Mouse (Mus musculus) mouse trophoblast stem cell (cell line): ENCODE results near the gene Chst3.
"Not testable (repeated sequence)": the region's sequence is repeated elsewhere in the genome, so short reads cannot be mapped to it uniquely, and the experiment has no call there.

Experiments used
- in situ Hi-C, 2 experiments: fragments of 300-500 bp; cut with MseI, MboI; formaldehyde crosslinking; loops; 2 replicates in 1 of 2; 3 replicates in 1 of 2; pipeline ENCODE4 v1.15.1; 2025

Gene Chst3

DNA sequence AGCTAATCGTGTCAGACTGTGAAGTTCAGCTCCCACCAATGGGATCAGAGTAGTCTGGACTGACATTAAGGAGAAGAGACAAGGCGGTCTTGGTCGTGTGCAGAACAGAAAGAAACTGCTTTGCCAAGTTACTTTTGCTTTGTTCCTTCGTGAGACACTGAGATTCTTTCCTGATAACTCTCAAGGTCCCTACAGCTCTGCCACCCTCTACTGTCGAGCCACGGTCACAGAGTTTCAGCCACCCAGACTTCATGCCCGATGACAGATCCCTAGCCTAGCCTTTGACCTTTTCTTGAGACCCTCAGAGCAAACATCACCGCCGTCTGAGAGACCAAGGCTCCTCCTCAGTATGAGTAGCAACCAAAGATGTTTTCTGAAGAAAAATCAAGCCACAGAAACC lies 14.9 kb upstream of the Chst3 start:
- in situ Hi-C loops, result no loop called here

DNA sequence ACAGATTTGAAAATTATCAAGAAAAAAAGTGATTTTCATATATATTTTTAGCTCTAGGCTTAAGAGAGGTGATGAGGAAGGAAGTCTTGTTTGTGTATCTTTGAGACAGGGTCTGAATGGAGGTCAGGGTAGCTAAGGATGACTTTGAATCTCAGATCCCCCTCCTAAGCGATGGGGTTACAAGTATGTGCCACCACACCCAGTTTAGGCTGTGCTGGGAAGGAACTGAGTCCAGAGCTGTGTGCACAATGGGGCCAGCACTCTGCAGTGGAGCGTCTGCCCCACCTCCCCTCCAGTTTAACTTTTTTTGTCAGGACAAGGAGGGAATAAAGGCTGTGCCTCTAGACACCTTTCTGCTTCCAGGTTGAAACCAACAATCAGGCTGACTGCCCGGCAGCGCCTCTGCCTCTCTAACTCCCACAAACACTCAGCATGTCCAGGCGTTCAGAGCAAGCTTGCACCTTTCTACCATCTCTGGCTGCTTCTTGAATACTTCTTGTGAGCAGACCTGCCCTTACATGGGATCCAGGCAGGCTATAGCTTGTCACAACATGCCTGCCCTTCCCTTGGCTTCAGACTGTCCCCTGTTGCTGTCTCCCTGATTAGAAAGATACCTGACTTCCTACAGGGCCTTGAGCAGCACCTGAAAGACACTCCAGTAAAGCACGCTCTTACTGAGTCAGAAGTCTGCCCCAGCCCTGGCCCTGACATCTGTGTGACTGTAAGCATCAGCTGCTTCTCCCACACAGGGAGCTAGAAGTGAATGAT lies 11.4 kb upstream of the Chst3 start:
- in situ Hi-C loops, result no loop called here

DNA sequence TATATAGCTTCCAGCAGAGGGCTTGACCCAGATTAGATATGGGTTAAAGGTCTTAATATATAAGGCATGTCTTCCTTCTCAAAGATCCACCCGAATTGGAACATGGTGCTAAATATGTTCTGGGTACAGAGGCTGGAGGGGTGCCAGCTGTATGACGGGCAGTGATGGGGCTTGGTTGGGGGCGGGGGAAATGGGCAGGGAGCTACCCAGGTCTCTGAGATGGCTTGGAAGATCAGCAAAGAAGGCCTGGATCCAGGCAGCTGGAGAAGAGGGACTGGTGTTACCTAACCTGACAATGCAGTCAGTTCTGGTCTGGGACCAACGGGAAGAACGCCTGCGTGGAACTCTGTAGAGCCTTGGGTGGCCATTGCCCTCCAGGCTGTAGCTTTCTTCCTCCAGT lies 10.1 kb upstream of the Chst3 start:
- in situ Hi-C loops, result no loop called here

DNA sequence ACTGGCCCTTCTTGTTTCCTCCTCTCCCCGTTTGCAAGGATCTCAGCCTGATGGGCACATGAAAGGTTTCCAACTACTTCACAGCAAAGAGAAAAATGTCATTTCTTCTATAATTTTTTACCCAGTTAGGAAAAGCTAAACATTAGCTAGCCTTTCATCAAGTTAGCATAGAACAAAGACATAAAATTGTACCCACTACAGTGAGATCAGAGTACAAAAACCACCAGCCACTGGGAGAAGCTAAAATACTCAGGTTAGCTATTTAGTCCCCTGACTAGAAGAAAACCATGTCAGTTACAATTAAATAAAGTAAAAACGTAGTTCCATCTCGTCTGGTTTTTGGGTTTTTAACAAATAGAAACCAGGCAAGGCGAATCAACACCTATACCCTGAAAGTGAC lies 8.6 kb upstream of the Chst3 start:
- in situ Hi-C loops, result no loop called here

DNA sequence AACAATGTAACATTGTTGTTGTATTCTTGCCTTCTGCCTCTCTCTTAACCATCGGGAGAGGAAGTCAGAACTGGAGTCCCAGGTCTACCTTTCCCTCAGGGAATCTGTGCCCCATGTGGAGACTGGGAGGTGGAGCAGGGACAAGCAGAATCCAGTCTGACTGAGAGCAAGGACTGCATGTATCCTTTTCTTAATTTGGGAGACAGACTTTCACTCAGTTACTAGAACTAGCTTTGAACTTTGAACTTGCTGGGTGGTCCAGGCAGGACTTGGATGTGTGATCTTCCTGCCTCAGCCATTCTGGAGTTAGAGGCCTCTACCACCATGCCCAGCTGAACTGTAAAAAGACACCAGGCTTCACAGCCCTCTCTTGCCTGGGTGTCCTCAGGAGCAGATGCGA lies 5.5 kb upstream of the Chst3 start:
- in situ Hi-C loops, result no loop called here

DNA sequence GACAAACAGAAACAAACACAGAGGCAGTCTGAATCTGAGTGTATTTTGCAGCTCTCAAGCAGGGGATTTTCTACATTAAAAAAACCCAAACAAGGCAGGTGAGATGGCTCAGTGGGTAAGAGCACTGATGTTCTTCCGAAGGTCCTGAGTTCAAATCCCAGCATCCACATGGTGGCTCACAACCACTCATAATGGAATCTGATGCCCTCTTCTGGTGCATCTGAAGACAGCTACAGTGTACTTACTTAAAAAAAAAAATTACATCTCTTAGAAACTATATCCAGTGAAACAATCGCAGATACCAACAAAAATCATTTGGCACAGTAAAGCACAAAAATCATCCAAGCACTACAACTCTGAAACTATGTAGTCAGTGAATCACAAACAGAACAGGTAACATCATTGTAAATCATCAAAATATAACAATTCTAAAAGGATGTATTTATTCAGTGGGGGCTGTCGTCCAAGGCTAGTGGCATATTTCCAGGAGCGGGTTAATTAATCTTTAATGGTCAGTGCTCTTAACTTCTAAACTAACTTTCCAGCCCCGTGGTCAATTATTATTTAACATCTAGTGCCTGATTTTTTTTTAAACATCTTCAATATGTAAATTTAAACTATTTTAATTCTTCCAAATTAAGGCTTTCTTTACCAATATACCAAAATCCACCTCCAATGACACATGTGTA lies 2.7 kb upstream of the Chst3 start:
- in situ Hi-C loops, result not testable (repeated sequence)

DNA sequence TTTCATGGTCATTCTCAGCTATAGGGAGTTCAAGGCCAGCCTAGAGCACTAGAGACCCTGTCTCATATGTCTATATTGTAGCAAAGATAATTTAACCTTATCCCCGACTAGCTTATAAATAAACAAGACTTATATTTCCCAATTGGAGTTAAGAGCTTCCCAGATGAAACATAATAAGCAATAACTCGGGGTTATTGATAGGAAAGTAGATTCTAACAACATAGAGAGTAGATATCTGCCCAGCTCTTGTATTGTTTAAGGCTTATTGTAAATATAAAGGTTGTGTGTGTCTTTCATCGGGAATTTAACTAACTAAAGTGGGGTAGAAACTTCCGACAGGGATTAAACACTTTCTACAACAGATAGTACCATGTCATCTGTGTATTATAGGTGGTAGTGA lies 1.5 kb upstream of the Chst3 start:
- in situ Hi-C loops, result no loop called here

DNA sequence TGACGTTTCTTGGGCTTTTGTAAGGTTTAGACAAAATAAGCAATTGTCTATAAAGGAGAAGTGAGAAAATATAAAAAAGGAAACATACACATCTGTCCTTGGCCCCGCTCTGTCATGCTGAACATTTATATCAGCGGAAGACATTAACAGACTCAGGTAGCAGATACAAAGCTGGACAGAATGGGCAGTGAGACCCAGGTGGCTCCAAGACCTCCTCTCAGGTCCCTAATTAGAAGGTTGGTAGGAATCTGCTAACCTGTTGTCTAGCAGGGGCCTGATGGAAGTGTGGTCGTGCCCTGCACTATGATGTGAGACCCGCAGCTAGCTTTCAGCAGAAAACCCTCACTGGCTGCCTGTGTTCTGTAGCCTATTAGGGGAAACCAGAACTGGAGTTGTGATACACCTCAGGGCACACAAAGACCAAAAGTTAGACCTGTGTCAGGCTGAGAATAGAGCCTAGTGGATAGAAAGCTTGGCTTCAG lies 1.0 kb upstream of the Chst3 start:
- in situ Hi-C loops, result no loop called here

DNA sequence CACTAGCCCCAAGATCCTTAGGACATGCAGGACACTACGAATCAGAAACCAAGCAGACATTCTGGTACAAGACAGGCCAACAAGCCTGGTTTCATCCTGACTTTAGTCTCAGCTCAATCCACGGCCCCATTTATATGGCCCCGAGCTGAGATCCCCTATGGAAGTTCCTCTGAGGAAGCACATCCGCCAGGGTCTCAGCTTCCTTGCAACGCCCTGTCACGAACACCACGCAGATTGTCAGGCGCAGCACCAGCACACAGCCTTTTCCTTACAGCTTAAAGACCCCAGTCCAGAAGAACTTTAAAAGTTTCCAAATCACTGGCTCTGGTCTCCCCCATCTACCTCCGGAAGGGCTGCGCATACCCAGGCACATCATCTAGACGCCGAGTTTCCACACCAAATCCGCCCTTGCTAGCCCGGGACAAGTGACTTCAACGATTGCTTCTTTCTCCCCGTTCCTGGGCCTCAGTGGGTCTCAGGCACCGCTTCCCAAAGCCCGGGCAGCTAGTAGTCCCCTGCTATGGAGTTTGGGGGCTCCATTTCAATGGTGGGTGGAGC lies 948 bp downstream of the Chst3 start:
- in situ Hi-C loops, result no loop called here

DNA sequence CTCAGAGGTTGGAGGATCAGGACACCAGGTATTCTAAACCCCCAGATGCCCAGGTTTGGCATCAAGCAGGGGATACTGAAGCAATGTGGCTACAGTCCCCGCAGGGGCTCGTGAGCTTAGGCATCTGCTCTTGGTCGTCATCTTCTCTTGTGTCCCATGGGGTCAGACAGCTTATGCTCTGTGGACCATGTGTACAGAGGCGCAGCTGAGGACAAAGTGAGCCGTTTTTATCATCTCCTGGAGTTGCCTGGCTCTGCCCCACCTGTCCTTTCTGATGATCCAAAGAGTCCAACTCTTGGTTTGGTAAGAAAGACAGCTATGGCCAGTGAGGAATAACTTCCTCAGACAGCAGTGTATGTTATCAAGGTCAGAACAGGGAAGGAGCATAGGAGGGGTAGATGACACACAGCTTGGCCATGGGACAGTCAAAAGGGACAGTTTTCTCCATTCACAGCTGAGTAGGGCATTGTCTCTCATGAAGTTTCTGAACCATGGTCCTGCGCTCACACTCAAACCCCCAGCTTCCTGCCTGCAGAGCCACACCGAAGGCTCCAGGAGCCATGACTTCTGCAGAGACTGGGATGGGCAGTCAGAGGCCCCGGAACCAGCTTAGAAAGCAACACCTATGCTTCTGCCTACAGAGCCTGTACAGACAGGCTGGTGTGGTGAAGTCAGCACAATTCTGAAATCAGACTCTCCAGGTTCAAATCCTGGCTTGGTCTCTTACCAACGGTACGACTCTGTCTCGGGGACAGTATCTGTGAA lies 2.5 kb downstream of the Chst3 start:
- in situ Hi-C loops, result no loop called here

DNA sequence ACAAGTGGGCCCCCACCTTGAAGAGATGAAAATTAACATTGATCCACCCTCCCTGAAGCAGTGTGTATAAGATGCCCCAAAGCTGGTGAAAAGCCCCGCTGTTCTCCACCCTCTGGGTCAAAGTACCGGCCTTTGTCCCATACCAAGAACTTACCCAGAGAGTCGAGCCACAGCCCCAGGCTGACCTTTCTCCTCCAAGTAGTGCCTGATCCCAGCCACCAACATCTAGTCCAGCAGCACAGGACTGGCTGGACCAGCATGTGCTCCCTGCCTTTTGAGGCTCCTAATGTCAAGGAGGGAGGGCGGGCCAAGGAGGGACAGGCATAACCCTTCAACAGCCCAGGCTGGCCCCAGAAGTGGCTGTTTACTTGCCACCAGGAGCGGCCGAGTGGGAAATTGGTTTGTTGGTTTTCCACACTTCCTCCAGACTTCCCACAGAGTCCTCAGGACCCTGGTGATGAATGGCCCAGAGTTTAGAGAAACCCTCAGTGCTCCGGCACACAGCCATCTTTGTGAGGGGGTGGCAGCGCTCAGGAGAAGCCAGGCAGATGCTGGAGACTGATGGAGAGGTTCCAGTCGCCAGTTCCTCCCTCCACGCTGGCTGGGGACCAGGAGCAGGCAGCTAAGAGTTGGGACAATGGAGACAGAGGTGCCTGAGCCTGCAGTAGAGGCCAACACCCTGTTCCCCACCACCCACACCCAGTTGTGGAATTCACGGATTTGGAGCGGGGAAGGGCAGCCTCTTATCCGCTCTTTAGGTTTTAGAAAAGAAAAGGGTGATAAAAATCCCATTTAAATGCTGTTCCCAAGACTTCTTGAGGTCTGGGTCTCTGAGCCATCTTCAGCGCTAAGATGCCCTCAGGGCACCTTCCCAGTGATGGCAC lies 3.7 kb downstream of the Chst3 start:
- in situ Hi-C loops, result no loop called here

DNA sequence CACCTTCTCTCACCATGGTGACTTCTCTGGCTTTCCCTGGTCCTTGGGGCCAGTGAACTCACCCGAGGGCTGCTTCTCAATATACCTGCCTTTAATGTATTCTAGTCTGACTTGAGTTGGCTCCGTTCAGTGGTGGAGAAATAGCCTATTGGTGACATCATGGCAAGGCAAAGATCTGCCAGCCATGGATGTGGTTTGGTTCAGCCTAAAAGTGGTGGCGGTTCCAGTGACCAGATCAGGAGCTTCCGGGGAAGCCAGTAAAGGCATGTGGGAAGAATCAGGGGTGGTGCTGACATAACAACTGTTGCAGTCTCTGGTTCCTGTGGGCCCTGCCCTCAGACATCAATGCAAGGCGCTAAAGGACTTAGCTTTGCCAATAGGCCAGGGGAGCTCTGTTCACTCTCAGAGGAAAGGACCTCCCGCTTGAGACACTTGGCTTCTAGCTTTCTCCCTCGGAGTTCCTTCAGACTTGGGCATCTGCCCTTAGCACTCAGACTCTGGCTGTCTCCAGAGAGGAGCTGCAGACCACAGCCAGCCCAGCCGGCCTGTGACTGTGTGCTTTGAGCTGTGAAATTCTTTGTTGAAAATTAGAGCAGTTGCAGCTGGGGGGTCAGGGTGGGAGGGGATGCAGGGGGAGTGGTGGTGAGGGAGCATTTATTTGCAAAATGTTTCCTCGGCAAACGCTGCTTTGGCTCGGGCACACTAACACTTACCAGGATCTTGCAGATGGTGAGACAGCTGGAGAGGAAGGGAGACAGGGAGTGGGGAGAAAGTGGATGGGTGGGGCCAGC lies 6.3 kb downstream of the Chst3 start:
- in situ Hi-C loops, result no loop called here

DNA sequence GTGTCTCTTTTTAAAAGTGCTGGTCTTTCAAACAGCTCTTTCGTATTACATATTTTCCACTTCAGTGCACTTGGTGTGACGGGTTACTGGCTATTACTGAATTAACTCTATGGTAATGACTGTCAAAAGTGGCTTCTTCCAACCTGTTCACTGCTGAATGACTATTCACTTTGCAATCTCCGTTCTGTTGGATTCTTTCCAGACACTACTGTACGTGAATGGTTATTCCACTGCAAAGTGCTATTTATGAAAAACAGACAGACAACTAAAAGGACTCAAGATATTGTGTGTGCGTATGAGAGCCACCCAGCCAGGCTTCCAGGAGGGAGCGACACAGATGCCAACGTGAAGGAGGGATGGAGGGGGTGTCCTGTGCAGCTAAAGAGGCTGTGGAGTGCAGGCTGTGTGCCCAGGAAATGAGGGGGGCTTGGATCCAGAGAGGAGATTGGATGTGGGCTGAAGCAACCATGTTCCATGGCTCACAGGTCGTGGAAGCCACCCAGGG lies 7.5 kb downstream of the Chst3 start:
- in situ Hi-C loops, result no loop called here

DNA sequence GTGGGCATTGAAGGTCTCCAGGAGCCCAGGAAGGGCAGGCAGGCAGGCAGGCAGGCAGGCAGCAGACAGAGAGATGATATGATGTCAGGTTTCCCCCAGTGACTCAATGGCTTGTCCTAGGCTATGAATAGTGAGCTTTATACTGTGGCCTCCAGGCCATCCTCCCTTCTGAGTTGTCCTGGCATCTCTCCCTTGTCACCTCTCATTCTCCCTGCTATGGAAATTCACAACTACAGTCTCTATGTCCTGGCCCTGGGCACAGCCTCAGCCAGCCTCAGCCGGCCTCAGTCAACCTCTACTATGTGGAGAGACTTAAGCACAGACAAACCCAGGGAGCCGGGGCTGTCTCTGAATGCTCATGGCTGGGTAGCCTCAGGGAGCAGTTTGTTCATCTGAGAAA lies 8.6 kb downstream of the Chst3 start:
- in situ Hi-C loops, result no loop called here

DNA sequence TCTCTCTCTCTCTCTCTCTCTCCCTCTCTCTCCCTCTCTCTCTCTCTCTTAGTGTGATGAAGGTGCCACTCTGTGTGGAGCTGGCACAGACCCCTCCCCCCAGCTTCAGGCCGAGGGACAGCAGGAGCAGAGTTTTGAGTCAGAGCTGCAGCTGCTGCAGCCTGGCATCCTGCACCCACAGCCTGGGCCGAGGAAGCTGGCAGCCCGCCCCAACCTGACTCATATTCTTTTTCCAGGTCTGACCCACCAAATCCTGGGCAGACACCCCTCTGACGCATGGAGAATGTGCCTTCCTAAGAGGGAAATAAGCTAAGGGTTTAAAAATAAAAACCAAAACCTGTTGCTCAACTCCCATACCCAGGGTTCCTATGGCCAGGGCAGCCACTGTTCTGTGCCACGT lies 9.8 kb downstream of the Chst3 start:
- in situ Hi-C loops, result no loop called here

DNA sequence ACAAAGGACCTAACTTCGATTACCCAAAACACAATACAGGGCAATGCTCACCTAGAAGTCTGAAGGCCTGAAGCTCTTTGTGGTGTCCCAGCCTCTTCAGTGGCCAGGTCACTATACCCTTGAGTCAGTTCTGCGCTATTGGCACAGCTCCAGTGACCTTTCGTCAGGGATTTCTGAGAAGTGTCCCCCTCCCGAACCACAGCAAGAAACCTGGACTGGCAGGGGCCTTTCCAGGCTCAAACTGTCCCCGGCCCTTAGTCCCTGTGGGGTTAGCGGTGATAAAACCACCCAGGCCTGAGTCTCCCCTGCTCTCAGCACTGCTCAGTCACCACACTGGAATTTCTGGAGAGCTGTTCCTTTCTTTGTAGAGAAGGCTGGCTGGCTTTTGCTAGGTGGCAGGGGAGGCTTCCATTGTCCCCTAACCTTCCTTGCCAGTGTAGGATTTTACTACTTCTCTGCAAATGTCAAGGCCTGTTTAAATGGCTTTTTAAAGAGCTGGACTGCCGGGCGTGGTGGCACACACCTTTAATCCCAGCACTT lies 11.8 kb downstream of the Chst3 start:
- in situ Hi-C loops, result no loop called here

DNA sequence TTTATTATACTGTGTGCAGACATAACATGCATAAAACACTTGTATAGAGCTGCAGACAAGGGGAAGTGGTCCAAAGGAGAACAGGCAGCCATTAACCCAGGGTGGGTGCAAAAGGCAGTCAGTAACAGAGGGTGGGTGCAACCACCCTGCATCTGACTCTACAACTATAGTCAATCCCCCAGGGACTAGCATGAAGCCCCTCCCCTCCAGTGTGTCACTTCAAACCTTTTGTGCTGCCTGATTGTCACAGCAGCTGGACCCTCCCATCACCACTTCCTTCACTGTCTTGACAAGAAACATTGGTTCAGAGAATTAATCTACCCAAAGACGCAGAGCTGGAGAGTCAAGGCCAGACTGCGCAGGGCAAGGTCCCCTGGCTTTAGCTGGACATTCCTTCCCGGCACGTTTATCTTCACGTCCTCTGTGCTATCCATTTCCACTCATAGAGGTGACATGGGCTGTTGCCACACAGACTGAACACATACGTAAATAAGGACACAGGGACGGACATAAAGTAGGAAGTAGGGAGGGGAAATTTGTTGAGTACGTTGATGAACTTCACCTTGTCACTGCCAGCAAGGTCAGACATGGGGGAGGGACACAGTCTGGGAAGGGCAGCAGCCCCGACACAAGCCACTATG lies 13.3 kb downstream of the Chst3 start:
- in situ Hi-C loops, result no loop called here

DNA sequence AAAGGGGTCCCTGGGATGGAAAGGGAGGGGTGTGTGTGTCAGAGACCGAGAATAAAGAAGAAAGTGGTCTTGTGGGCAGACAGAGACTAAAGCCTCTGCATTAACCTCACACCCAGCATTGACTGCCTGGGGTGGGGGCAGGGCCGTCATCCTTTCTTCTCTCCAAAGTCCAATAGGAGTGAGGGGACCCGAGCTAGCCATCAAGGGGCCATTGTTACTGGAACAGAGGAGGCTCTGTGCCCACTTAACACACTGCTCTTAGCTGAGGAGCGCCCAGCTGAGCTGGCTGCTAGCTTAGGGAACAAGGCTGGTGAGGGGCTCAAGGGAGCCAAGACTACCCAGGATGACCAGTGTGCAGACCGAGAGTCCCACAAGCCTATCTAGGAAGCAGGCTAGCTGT lies 16.3 kb downstream of the Chst3 start:
- in situ Hi-C loops, result no loop called here

DNA sequence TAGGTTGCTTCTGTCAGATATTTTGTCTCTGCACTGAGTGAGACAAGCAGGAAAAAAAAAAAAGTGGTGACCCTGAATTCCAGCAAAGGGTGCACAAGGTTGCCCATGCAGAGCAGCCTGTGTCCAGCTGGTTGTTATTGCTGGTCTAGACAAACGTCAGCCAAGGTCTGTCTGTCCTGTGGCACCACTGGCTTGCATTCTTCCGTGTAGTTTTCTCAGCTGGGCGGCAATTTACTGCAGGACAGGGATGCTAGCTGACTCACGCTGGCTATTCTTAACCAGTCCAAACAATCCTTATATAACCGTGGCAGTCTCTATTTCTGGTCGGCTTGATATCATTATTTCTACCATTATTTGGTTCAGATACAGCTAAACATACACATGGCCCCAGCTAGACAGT lies 18.1 kb downstream of the Chst3 start:
- in situ Hi-C loops, result no loop called here

DNA sequence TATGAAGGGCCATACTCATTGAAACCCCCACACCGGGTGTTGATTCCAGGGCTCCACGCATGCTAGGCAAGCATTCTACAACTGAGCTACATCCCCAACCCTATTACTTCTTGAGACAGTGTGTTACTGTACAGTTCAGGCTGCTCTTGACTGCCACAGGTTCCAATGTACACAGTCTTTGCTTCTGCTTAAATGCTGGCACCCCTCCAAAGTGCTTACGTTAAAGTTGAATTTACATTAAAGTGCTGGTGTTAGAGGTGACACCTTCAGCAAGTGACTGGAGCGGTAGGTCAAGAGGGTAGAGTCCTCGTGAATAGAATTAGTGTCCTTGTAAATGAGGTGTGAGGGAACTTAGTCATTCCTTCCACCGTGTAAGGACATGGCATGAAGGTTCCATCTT lies 19.7 kb downstream of the Chst3 start:
- in situ Hi-C loops, result no loop called here
